Mouse (Mus musculus) spleen, adult 18-20 months (tissue): ENCODE measurements around the gene Ak1.
A peak's percentile ranks its signal among the peaks of the same experiment; 100 is the strongest.

Source experiments
- DNase-seq, 2 experiments: peaks; one replicate each; pipeline ENCODE4 v3.0.0; 2022; ENCODE audit warnings: mixed read lengths in 2 of 2

The Ak1 gene

GRCm38 (mm10) chr2:32628729-32629128 lies 7.2 kb downstream of the Ak1 start:
- DNase-seq, result no peak

DNA sequence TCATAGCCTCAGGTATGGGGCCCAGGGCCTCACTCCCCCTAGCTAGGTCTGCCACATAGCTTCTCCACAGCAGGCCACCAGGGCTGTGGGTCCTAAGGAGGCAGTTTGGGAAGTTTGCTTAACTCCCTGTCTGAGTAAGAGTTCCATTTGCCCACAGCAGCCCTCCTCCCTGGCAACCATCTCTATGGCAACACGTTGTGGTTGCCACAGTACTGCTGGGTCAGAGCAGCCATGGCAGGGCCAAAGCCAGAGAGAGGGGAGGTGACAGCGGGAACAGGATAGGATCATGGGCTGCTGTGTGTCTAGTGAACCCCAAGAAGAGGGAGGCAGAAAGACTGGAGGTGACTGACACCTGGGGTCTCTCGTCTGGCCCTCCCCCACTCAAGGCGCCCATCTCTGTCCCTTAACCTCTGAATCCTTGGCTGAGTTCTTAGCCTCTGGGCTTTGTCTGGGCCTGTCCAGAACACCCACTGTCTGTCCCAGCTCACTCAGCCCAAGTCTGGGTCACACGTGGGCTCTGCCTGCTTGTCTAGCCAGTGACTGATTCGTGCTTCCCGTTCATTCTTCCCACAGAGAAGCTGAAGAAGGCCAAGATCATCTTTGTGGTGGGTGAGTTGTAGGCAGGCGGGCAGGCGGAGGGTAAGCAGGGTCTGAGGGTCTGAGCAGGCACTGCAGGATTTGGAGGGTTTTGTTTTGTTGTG lies 7.9 kb downstream of the Ak1 start:
- no peak for DNase-seq

DNA sequence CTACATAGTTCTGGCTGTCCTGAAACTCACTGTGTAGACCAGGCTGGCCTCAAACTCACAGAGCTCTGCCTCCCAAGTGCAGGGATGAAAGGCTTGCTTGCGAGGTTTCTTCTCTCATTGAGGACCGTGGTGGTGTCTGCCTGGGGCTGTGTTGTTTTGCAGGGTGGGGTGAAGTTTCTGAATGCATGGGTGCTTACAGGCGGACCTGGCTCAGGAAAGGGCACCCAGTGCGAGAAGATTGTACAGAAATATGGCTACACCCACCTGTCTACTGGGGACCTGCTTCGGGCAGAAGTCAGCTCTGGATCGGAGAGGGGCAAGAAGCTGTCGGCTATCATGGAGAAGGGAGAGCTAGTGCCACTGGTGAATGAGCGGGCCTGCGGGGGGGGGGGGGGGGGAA lies 8.5 kb downstream of the Ak1 start:
- no peak for DNase-seq

GRCm38 (mm10) chr2:32631046-32631445 lies 9.5 kb downstream of the Ak1 start:
- DNase-seq, result no peak

GRCm38 (mm10) chr2:32631737-32632394 lies 10.3 kb downstream of the Ak1 start:
- DNase-seq, result peak; percentile 55 to 77

- no peak for DNase-seq
These were observed 12.1 kb downstream of the Ak1 start for GRCm38 (mm10) chr2:32633660-32634059.

DNA sequence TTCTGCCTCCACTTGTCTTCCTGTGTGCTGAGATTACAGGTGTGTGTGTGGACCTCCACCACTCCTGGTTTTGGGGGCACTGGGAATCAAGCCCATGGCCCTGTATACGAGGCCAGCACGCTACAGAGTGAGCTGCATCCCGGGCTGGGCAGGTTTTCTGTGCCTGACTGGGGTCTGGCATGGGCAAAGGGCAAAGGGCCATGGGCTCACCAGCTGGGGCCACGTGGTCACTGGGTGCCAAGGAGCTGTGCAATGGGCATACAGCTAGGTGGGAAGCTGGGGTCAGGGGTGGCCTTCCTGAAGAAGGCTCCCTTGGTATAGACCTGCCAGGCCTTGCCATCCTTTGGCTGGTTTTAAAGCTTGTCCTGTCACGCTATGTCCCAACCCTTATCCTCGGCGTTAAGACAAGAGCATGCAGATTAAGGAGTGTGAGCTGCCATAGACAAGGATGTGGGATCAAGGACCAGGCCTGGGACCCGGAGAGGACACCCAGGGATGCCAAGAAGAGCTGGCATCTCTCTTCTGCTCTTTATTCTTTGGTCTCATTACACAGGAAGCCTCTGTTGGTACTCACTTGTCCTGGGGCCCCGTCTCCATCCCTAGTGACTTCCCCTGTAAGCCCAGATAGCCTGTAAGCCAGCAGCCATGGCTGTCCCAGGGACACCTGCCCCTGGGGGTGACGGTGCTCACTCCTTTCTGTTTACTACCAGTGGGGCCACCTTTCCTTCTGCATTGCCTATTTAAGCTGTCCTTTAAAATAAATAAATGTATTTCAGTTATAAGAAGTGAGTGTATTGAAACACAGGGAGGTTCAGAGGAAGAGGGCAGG lies 12.9 kb downstream of the Ak1 start:
- no peak for DNase-seq

DNA sequence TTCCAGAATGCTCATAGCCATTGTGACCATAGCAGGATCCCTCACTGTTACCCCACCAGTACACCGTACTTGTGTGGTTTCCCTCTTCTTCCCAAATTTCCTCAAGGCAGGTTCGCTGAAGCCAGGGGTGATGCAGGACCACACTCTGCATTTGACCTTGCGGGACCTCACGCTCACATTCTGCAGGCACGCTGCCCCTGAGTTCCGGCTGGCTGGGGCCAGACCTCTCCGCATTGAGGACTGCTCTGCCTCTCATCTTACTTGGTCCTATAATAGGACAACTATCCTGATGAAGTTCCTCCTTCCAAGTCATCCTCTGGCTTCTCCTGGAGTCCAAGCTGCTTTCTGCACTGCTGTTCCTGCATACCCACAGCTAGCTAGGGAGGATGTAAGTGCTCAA lies 15.1 kb downstream of the Ak1 start:
- no peak for DNase-seq

DNA sequence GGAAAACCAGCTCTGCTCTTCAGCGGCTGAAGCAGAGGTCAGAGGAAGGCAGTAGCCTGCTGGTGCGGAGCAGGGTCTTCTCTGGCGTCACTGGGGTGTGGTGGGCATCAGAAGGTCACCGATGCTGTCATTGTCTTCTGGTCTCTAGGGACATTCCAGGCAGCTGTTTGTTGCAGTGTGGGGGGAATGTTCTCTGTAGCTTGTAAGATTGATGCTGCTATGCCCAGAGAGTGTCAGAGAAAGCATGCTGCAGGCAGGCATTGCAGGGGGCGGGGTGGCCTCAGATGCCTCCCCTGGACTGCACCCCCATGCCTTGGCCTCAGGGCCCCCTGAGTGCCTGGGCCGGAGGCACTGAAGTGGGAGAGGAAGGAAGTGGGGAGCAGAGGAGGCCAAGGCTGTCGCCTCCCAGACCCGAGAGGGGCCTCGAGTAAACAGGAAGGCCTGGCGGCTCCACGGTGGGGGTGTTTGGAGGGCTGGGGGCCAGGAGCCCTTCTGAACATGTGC lies 16.3 kb downstream of the Ak1 start:
- DNase-seq, result peak; percentile 63 to 68

GRCm38 (mm10) chr2:32639632-32640031 lies 18.1 kb downstream of the Ak1 start:
- no peak for DNase-seq

DNA sequence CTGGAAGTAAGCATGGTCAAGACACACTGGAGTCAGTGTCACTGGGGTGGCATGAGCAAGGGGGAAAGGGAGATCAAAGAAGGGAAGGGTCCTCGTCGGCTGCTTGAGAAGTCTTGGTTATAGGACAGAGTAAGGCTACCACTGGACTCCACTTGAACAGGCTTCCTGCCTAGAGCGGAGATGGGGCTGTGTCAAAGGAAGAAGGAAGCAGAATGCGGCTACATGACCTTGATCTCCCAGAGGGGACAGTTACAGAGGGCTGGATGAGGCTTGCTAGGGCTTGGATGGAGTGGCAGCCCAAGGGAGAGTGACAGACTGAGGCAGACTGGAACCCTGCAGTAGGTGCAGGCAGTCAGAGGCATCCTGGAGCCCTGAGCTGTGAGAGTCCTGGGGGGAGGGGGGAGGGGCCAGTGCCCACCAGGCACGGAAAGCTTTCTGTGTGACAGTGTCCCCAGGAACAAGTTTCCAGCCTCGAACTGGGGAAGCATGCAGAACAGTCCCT lies 19.0 kb downstream of the Ak1 start:
- DNase-seq, result no peak

DNA sequence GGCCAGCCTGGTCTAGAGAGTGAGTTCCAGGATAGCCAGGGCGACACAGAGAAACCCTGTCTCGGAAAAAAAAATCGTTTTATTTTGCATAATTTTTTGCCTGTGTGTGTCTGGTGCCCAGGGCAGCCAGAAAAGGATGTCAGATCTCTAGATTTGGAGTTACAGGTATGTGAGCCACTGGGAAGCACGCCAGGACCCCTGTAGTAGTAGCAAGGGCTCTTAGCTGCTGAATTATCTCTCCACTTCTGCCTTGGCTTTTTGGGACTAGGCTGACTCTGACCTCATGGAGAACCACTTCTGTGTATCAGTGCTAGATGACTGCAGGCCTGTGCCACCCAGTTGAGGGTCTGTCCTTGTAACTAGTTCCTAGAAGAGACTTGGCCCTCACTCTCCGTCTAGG lies 20.3 kb downstream of the Ak1 start:
- no peak for DNase-seq

DNA sequence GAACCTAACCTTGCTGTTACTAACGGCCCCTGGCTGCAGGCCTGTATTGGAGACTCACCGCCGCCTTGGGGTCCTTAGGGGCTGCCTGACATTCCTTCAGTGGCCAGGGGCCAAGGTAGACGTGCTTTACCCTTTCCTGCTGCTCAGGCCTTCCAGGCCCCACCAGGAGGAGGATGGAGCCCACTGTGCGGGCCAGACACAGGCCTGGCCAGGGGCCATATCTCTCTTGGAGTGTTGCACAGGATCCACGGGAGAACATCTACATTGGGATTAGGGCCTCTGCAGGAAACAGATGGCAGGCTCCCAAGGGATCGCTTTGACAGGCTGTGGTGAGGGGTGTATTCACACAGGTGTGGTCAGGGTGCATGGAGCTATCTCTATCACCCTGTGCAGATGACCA lies 21.3 kb downstream of the Ak1 start:
- DNase-seq, result no peak

GRCm38 (mm10) chr2:32644083-32644482 lies 22.5 kb downstream of the Ak1 start:
- no peak for DNase-seq

GRCm38 (mm10) chr2:32644799-32645475 lies 23.4 kb downstream of the Ak1 start:
- no peak for DNase-seq

- no peak for DNase-seq
These were observed 24.1 kb downstream of the Ak1 start for GRCm38 (mm10) chr2:32645647-32646046.

GRCm38 (mm10) chr2:32646379-32647056 lies 25.0 kb downstream of the Ak1 start, which contains the start of gene Eng:
Gene Eng (plus strand): TSS chr2:32646595.
- peak in 1 of 2 experiments; percentile 31 for DNase-seq

- DNase-seq, result no peak
These were observed 25.8 kb downstream of the Ak1 start for GRCm38 (mm10) chr2:32647366-32647765.

- DNase-seq, result no peak
These were observed 32.2 kb downstream of the Ak1 start for GRCm38 (mm10) chr2:32653764-32654163.

GRCm38 (mm10) chr2:32654743-32655393 lies 33.3 kb downstream of the Ak1 start:
- no peak for DNase-seq

DNA sequence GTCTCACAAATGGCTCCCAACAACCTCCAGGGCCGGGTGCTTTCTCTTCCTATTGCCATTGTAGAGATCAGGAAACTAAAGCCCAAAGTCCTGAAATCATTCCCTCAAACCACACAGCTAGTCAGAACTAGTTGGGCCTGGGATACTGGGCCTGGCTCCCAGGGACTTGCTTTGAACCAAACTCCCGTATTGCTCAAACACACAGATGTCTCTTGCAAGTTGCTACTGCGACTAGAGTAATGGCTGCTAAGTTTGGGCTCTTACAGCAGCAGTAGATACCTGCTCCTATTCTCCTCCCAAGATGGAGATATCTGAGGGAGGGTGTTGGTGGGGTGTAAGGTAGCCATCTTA lies 33.8 kb downstream of the Ak1 start:
- DNase-seq, result no peak

DNA sequence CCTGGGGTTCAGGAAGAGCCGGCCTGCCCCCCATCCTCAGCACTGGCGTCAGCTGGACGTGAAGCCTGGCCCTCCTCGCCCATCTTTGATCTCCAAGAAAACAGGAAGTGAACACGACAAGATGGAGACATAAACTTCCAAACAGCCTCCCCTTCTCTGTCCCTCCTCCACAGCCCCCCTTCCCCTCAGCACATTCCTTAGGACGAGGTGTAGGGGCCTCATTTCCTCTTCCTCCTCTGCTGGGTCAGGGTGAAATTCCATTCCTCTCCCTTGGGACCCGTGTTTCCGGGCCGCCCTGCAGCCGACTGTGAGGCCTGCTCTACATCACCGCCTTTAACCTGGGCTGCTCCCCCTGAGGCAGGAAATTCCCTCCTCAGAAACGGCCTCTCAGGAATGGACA lies 34.3 kb downstream of the Ak1 start:
- peak; percentile 27 to 28 for DNase-seq
